11 mouse cellular contexts compared by ENCODE assay signal in the genomic region with DNA sequence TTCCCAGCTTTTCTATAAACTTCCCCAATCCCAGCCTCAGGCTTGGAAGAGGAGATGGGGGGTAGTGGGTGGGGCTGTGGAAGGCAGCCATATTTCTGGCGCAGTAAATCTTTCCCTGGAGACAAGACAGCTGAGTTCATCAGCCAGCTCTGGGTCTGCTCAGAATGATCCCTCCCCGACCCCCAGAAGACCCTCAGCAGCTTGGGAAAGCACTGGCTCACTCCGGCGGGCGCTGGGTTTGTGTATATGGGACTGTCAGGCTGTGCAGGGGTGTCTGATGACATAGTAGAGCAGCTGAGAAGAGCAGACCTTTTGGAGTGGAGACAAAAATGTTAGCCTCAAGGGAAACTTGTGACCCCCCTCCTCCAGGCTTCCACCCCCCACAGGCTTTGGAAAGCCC.
DNase-seq lines count a peak whose midpoint lies in the region; ATAC-seq and TF ChIP-seq lines count a peak whose summit lies in the region.
"Had no signal": no experiment of that assay in that cellular context is flagged by ENCODE, and none has a peak within 500 bp of the region (broad histone marks: within the 10 kb centered on the region; RNA-seq: fewer than 3 reads in every experiment).

No protein-coding gene starts in this region.

- peak overlapping the region; percentile 74 for H3K27ac ChIP-seq in forebrain, embryonic 10.5 days
- H3K27ac ChIP-seq in forebrain, postnatal 0 days (ENCODE audit: low read depth, low read length), result no peak overlapping the region
- H3K27ac ChIP-seq in embryonic facial prominence, embryonic 13.5 days, result peak overlapping the region; percentile 39; the same call in 1 of the 2 replicates

- H3K4me1 ChIP-seq in forebrain, embryonic 10.5 days, result peaks cover 55% of the 10 kb centered on the region
- H3K4me1 ChIP-seq in forebrain, postnatal 0 days (ENCODE audit: insufficient read depth), result no peaks in the 10 kb centered on the region; the same call in 1 of the 2 replicates
- H3K4me1 ChIP-seq in embryonic facial prominence, embryonic 13.5 days, result peaks cover 60% of the 10 kb centered on the region

- no peak overlapping the region for H3K4me3 ChIP-seq in forebrain, embryonic 10.5 days
- H3K4me3 ChIP-seq in forebrain, postnatal 0 days (ENCODE audit: low read depth, low read length), result no peak overlapping the region
- no peak overlapping the region for H3K4me3 ChIP-seq in embryonic facial prominence, embryonic 13.5 days

- TF ChIP-seq CTCF in forebrain, postnatal 0 days (IDR thresholded peaks at IDR 0.05; ENCODE audit: low read depth), result no peak

- no peak for DNase-seq in forebrain, embryonic 10.5 days (ENCODE audit: extremely low spot score, low spot score)
- no peak for DNase-seq in forebrain, postnatal 0 days
- peak; percentile 56 for DNase-seq in kidney, postnatal 14 days
- no peak for DNase-seq in kidney, postnatal 36 days
- DNase-seq in lung, postnatal 25 days (ENCODE audit: low spot score), result peak; percentile 52
- DNase-seq in ovary, postnatal 10 days (ENCODE audit: low spot score), result no peak
- DNase-seq in urinary bladder, postnatal 10 days (ENCODE audit: low spot score), result no peak
- DNase-seq: adrenal gland, adult 2 months; heart, adult 11 months had no signal

- no peaks in the 10 kb centered on the region for H3K36me3 ChIP-seq in forebrain, embryonic 10.5 days (replicated peaks)
- no peaks in the 10 kb centered on the region for H3K36me3 ChIP-seq in forebrain, postnatal 0 days (ENCODE audit: insufficient read depth)
- no peaks in the 10 kb centered on the region for H3K36me3 ChIP-seq in embryonic facial prominence, embryonic 13.5 days
- H3K36me3 ChIP-seq: G1E had no signal

- no peak for ATAC-seq in forebrain, postnatal 0 days
- ATAC-seq in embryonic facial prominence, embryonic 13.5 days (ENCODE audit: insufficient number of reproducible peaks, insufficient read depth, low FRiP score, low TSS enrichment, low read depth), result no peak

- no peaks in the 10 kb centered on the region for H3K27me3 ChIP-seq in forebrain, embryonic 10.5 days (ENCODE audit: poor library complexity, severe bottlenecking)
- H3K27me3 ChIP-seq in forebrain, postnatal 0 days (ENCODE audit: insufficient read depth, low read length), result no peaks in the 10 kb centered on the region
- no peaks in the 10 kb centered on the region for H3K27me3 ChIP-seq in embryonic facial prominence, embryonic 13.5 days

- no peak overlapping the region for H3K9ac ChIP-seq in forebrain, postnatal 0 days
- no peak overlapping the region for H3K9ac ChIP-seq in embryonic facial prominence, embryonic 13.5 days

- H3K4me2 ChIP-seq in forebrain, postnatal 0 days (ENCODE audit: low read depth), result no peak overlapping the region
- no peak overlapping the region for H3K4me2 ChIP-seq in embryonic facial prominence, embryonic 13.5 days

- WGBS in forebrain, embryonic 10.5 days, result 81% methylated on average over 5 of the region's 5 CpGs
- WGBS in forebrain, postnatal 0 days, result 77% methylated on average over 5 of the region's 5 CpGs
- WGBS in embryonic facial prominence, embryonic 13.5 days, result 47% methylated on average over 5 of the region's 5 CpGs

- no peaks in the 10 kb centered on the region for H3K9me3 ChIP-seq in forebrain, embryonic 10.5 days
- no peaks in the 10 kb centered on the region for H3K9me3 ChIP-seq in forebrain, postnatal 0 days (ENCODE audit: low read length)
- H3K9me3 ChIP-seq in embryonic facial prominence, embryonic 13.5 days, result no peaks in the 10 kb centered on the region
- H3K9me3 ChIP-seq: G1E had no signal

Comparison
In these comparisons a context has a peak if more than half of its experiments do, and no peak if none do; other contexts are left out.
1. DNase-seq: peak in kidney, postnatal 14 days (single experiment) and lung, postnatal 25 days (single experiment); none in forebrain, embryonic 10.5 days (single experiment), forebrain, postnatal 0 days (single experiment), kidney, postnatal 36 days (0 of 2), ovary, postnatal 10 days (single experiment) and urinary bladder, postnatal 10 days (single experiment).